Mouse (Mus musculus): ENCODE measurements around the gene Ap1ar. TPM values are rescaled to one million over a fixed set of nuclear protein-coding genes. Genes with fewer than 3 reads are reported as not detected.

The Ap1ar gene
- polyA plus RNA-seq, 1 experiment from 2014 or later: 82.8 TPM

- Histone ChIP-seq H3K27me3 (ENCODE audit: control insufficient read depth, insufficient read depth, low read length) (no peaks in the 10 kb centered on the region), H3K27ac (ENCODE audit: low read depth, low read length) (no peak overlapping the region), H3K4me2 (ENCODE audit: low read depth, low read length, severe bottlenecking) (no peak overlapping the region), H3K4me3 (ENCODE audit: low read depth, low read length) (no peak overlapping the region), H3K4me1 (replicated peaks; ENCODE audit: control insufficient read depth, insufficient read depth, low read length) (peaks cover 5% of the 10 kb centered on the region; the same call in 1 of the 2 replicates), H3K9me3 (ENCODE audit: control insufficient read depth, low read length) (no peaks in the 10 kb centered on the region), H3K36me3 (ENCODE audit: control insufficient read depth, insufficient read depth, low read length) (no peaks in the 10 kb centered on the region), H3K9ac (ENCODE audit: low read length) (no peak overlapping the region)
- ATAC-seq (replicated peaks; ENCODE audit: low FRiP score) (no peak), DNase-seq (ENCODE audit: low spot score) (no peak)
- WGBS: 93% methylated on average over 4 of the region's 4 CpGs
Observed at GRCm38 (mm10) chr3:127834040-127834439, 3.3 kb downstream of the Ap1ar start.

GRCm38 (mm10) chr3:127831079-127831478 is 6.2 kb downstream of the Ap1ar start:
- H3K27ac ChIP-seq (ENCODE audit: low read depth, low read length): no peak overlapping the region
- WGBS: 72% methylated on average over 6 of the region's 6 CpGs
- no peak overlapping the region for H3K4me3 ChIP-seq (ENCODE audit: low read depth, low read length)
- peaks cover 5% of the 10 kb centered on the region; the same call in 1 of the 2 replicates for H3K4me1 ChIP-seq (replicated peaks; ENCODE audit: control insufficient read depth, insufficient read depth, low read length)
- DNase-seq (ENCODE audit: low spot score): no peak
- no peak overlapping the region for H3K4me2 ChIP-seq (ENCODE audit: low read depth, low read length, severe bottlenecking)
- ATAC-seq (replicated peaks; ENCODE audit: low FRiP score): 0 out of 2 replicates have a peak, but pooled peaks have one; percentile 12
- no peaks in the 10 kb centered on the region for H3K36me3 ChIP-seq (ENCODE audit: control insufficient read depth, insufficient read depth, low read length)
- H3K9me3 ChIP-seq (ENCODE audit: control insufficient read depth, low read length): no peaks in the 10 kb centered on the region
- no peaks in the 10 kb centered on the region for H3K27me3 ChIP-seq (ENCODE audit: control insufficient read depth, insufficient read depth, low read length)
- H3K9ac ChIP-seq (ENCODE audit: low read length): no peak overlapping the region

GRCm38 (mm10) chr3:127830183-127830582 is 7.1 kb downstream of the Ap1ar start:
- no peak for ATAC-seq (replicated peaks; ENCODE audit: low FRiP score)
- 92% methylated on average over 10 of the region's 10 CpGs for WGBS
- H3K36me3 ChIP-seq (ENCODE audit: control insufficient read depth, insufficient read depth, low read length): no peaks in the 10 kb centered on the region
- H3K9me3 ChIP-seq (ENCODE audit: control insufficient read depth, low read length): no peaks in the 10 kb centered on the region
- H3K9ac ChIP-seq (ENCODE audit: low read length): no peak overlapping the region
- no peak overlapping the region for H3K4me3 ChIP-seq (ENCODE audit: low read depth, low read length)
- no peak overlapping the region for H3K4me2 ChIP-seq (ENCODE audit: low read depth, low read length, severe bottlenecking)
- H3K27ac ChIP-seq (ENCODE audit: low read depth, low read length): no peak overlapping the region
- DNase-seq (ENCODE audit: low spot score): no peak
- no peaks in the 10 kb centered on the region for H3K27me3 ChIP-seq (ENCODE audit: control insufficient read depth, insufficient read depth, low read length)
- peaks cover 2% of the 10 kb centered on the region; the same call in 1 of the 2 replicates for H3K4me1 ChIP-seq (replicated peaks; ENCODE audit: control insufficient read depth, insufficient read depth, low read length)

- Histone ChIP-seq H3K27me3 (ENCODE audit: control insufficient read depth, insufficient read depth, low read length) (no peaks in the 10 kb centered on the region), H3K36me3 (ENCODE audit: control insufficient read depth, insufficient read depth, low read length) (no peaks in the 10 kb centered on the region), H3K9ac (ENCODE audit: low read length) (no peak overlapping the region), H3K4me3 (ENCODE audit: low read depth, low read length) (no peak overlapping the region), H3K9me3 (ENCODE audit: control insufficient read depth, low read length) (no peaks in the 10 kb centered on the region), H3K4me1 (replicated peaks; ENCODE audit: control insufficient read depth, insufficient read depth, low read length) (peaks cover 4% of the 10 kb centered on the region; the same call in 1 of the 2 replicates), H3K4me2 (ENCODE audit: low read depth, low read length, severe bottlenecking) (no peak overlapping the region), H3K27ac (ENCODE audit: low read depth, low read length) (no peak overlapping the region)
- WGBS: 66% methylated on average over 7 of the region's 7 CpGs
- DNase-seq (ENCODE audit: low spot score) (no peak), ATAC-seq (replicated peaks; ENCODE audit: low FRiP score) (no peak)
Observed at GRCm38 (mm10) chr3:127827123-127827522, 10.2 kb downstream of the Ap1ar start.

GRCm38 (mm10) chr3:127826503-127826902 is 10.8 kb downstream of the Ap1ar start:
- Histone ChIP-seq H3K36me3 (ENCODE audit: control insufficient read depth, insufficient read depth, low read length) (no peaks in the 10 kb centered on the region), H3K27ac (ENCODE audit: low read depth, low read length) (no peak overlapping the region), H3K9ac (ENCODE audit: low read length) (no peak overlapping the region), H3K27me3 (ENCODE audit: control insufficient read depth, insufficient read depth, low read length) (no peaks in the 10 kb centered on the region), H3K4me3 (ENCODE audit: low read depth, low read length) (no peak overlapping the region), H3K4me2 (ENCODE audit: low read depth, low read length, severe bottlenecking) (no peak overlapping the region), H3K9me3 (ENCODE audit: control insufficient read depth, low read length) (no peaks in the 10 kb centered on the region), H3K4me1 (replicated peaks; ENCODE audit: control insufficient read depth, insufficient read depth, low read length) (peaks cover 4% of the 10 kb centered on the region; the same call in 1 of the 2 replicates)
- ATAC-seq (replicated peaks; ENCODE audit: low FRiP score): 0 out of 2 replicates have a peak, but pooled peaks have one; percentile 24
- no peak for DNase-seq (ENCODE audit: low spot score)
- 82% methylated on average over 7 of the region's 7 CpGs for WGBS

- 81% methylated on average over 17 of the region's 17 CpGs for WGBS
Observed at GRCm38 (mm10) chr3:127823886-127824863, 13.1 kb downstream of the Ap1ar start.

GRCm38 (mm10) chr3:127821209-127821608 is 16.1 kb downstream of the Ap1ar start:
- Histone ChIP-seq H3K9ac (ENCODE audit: low read length) (no peak overlapping the region), H3K4me3 (ENCODE audit: low read depth, low read length) (no peak overlapping the region)
- 93% methylated on average over 5 of the region's 5 CpGs for WGBS

More at GRCm38 (mm10) chr3:127823886-127824863, 13.1 kb downstream of the Ap1ar start:
- Histone ChIP-seq H3K27ac (ENCODE audit: low read depth, low read length) (no peak overlapping the region), H3K9me3 (ENCODE audit: control insufficient read depth, low read length) (no peaks in the 10 kb centered on the region), H3K4me2 (ENCODE audit: low read depth, low read length, severe bottlenecking) (no peak overlapping the region), H3K27me3 (ENCODE audit: control insufficient read depth, insufficient read depth, low read length) (no peaks in the 10 kb centered on the region), H3K9ac (ENCODE audit: low read length) (no peak overlapping the region), H3K36me3 (ENCODE audit: control insufficient read depth, insufficient read depth, low read length) (peaks cover 3% of the 10 kb centered on the region; the same call in 1 of the 2 replicates), H3K4me3 (ENCODE audit: low read depth, low read length) (no peak overlapping the region), H3K4me1 (replicated peaks; ENCODE audit: control insufficient read depth, insufficient read depth, low read length) (peaks cover 4% of the 10 kb centered on the region; the same call in 1 of the 2 replicates)
- DNase-seq (ENCODE audit: low spot score) (peak; percentile 43), ATAC-seq (replicated peaks; ENCODE audit: low FRiP score) (no peak)

GRCm38 (mm10) chr3:127820400-127820799 is 16.9 kb downstream of the Ap1ar start:
- WGBS: 83% methylated on average over 1 of the region's 1 CpGs
- ATAC-seq (replicated peaks; ENCODE audit: low FRiP score) (no peak), DNase-seq (ENCODE audit: low spot score) (no peak)
- H3K27me3 ChIP-seq (ENCODE audit: control insufficient read depth, insufficient read depth, low read length): no peaks in the 10 kb centered on the region
- 0 out of 2 replicates have a peak, but pooled peaks cover 2% of the 10 kb centered on the region for H3K4me1 ChIP-seq (replicated peaks; ENCODE audit: control insufficient read depth, insufficient read depth, low read length)
- H3K27ac ChIP-seq (ENCODE audit: low read depth, low read length): no peak overlapping the region
- H3K4me2 ChIP-seq (ENCODE audit: low read depth, low read length, severe bottlenecking): no peak overlapping the region
- peaks cover 3% of the 10 kb centered on the region; the same call in 1 of the 2 replicates for H3K36me3 ChIP-seq (ENCODE audit: control insufficient read depth, insufficient read depth, low read length)
- no peak overlapping the region for H3K9ac ChIP-seq (ENCODE audit: low read length)
- H3K4me3 ChIP-seq (ENCODE audit: low read depth, low read length): no peak overlapping the region
- H3K9me3 ChIP-seq (ENCODE audit: control insufficient read depth, low read length): no peaks in the 10 kb centered on the region

More at GRCm38 (mm10) chr3:127821209-127821608, 16.1 kb downstream of the Ap1ar start:
- no peak for DNase-seq (ENCODE audit: low spot score)
- H3K27me3 ChIP-seq (ENCODE audit: control insufficient read depth, insufficient read depth, low read length): no peaks in the 10 kb centered on the region
- no peak overlapping the region for H3K4me2 ChIP-seq (ENCODE audit: low read depth, low read length, severe bottlenecking)
- H3K9me3 ChIP-seq (ENCODE audit: control insufficient read depth, low read length): no peaks in the 10 kb centered on the region
- no peak overlapping the region for H3K27ac ChIP-seq (ENCODE audit: low read depth, low read length)
- peaks cover 3% of the 10 kb centered on the region; the same call in 1 of the 2 replicates for H3K36me3 ChIP-seq (ENCODE audit: control insufficient read depth, insufficient read depth, low read length)
- 0 out of 2 replicates have a peak, but pooled peaks cover 2% of the 10 kb centered on the region for H3K4me1 ChIP-seq (replicated peaks; ENCODE audit: control insufficient read depth, insufficient read depth, low read length)
- ATAC-seq (replicated peaks; ENCODE audit: low FRiP score): no peak
